Mouse (Mus musculus): ENCODE results near the gene Otogl.

GRCm38 (mm10) chr10:107921134-107921533, 9.2 kb upstream of the Otogl start:
- TF ChIP-seq POLR2A (IDR thresholded peaks at IDR 0.05; ENCODE audit: low read depth, low read length) (no peak), CTCF (conservative IDR thresholded peaks at IDR 0.05; ENCODE audit: insufficient read depth, insufficient read length, low read depth, low read length) (no peak)

All from kidney, adult 2 months (tissue).